Mouse (Mus musculus) stomach, embryonic 14.5 days (tissue): ENCODE results near the gene Tbc1d22a. TPM values are rescaled to one million over a fixed set of nuclear protein-coding genes. Genes with fewer than 3 reads are reported as not detected.

Experiments
- ATAC-seq: fragments of 200-750 bp; cut with Nextera tagmentation; 2 replicates; pipeline ENCODE4 v1.8.0; 2017; ENCODE audit warnings: low read depth, moderate TSS enrichment; ENCODE audit not compliant: insufficient number of reproducible peaks, insufficient read depth, low FRiP score
- H3K27ac ChIP-seq: fragments of 300-500 bp; sonication (generic); 2 replicates; pipeline ENCODE4 v1.5.1; 2014; ENCODE audit warnings: mild to moderate bottlenecking, low read length, moderate library complexity, mixed read lengths
- H3K27me3 ChIP-seq: fragments of 300-500 bp; sonication (generic); 2 replicates; pipeline ENCODE4 v1.6.1; 2014; ENCODE audit warnings: low read length, control low read depth, mixed read lengths; ENCODE audit not compliant: control insufficient read depth, insufficient read depth
- H3K36me3 ChIP-seq: fragments of 300-500 bp; sonication (generic); 2 replicates; pipeline ENCODE4 v1.6.1; 2014; ENCODE audit warnings: mild to moderate bottlenecking, control low read depth, low read length, moderate library complexity, mixed read lengths; ENCODE audit not compliant: control insufficient read depth, insufficient read depth
- H3K4me1 ChIP-seq: fragments of 300-500 bp; sonication (generic); 2 replicates; pipeline ENCODE4 v1.6.1; 2014; ENCODE audit warnings: low read length, control low read depth, mixed read lengths; ENCODE audit not compliant: control insufficient read depth, insufficient read depth
- H3K4me2 ChIP-seq: fragments of 300-500 bp; sonication (generic); replicated peaks from 2 replicates; pipeline ENCODE4 v1.6.1; 2014; ENCODE audit warnings: low read depth, low read length, control low read depth
- H3K4me3 ChIP-seq: fragments of 300-500 bp; sonication (generic); 2 replicates; pipeline ENCODE4 v1.5.1; 2014; ENCODE audit warnings: low read depth, low read length, control low read depth
- H3K9ac ChIP-seq: fragments of 300-500 bp; sonication (generic); replicated peaks from 2 replicates; pipeline ENCODE4 v1.6.1; 2014; ENCODE audit warnings: low read depth, mild to moderate bottlenecking, control low read depth, low read length, moderate library complexity, mixed read lengths
- H3K9me3 ChIP-seq: fragments of 300-500 bp; sonication (generic); 2 replicates; pipeline ENCODE4 v1.6.1; 2016; ENCODE audit warnings: low read depth, low read length, control low read depth; ENCODE audit not compliant: control insufficient read depth
- WGBS: fragments of 180-500 bp; shearing (Covaris S2); extraction: QIAGEN DNeasy Blood & Tissue Kit; methylation state at CpG from one replicate; pipeline ENCODE4 v1.1.7; 2014; 5-methylcytosine and 5-hydroxymethylcytosine counted together
- polyA plus RNA-seq: library from polyadenylated mRNA; unstranded; fragments of >200 nt; fragmentation: Nextera tagmentation; extraction: Ambion mirVana; gene quantifications from 2 replicates; pipeline ENCODE4 v1.2.1, GENCODE M21; 2014

Gene Tbc1d22a
- polyA plus RNA-seq, 1 experiment from 2014 or later, result 9.3 TPM

GRCm38 (mm10) chr15:86169817-86170110, 44.5 kb upstream of the Tbc1d22a start:
- Histone ChIP-seq H3K9ac (no peak overlapping the region), H3K27me3 (no peaks in the 10 kb centered on the region), H3K36me3 (no peaks in the 10 kb centered on the region), H3K4me2 (no peak overlapping the region), H3K4me1 (peaks cover 7% of the 10 kb centered on the region; the same call in 1 of the 2 replicates), H3K4me3 (no peak overlapping the region), H3K9me3 (no peaks in the 10 kb centered on the region), H3K27ac (no peak overlapping the region)
- ATAC-seq, result no peak
- 68% methylated on average over 4 of the region's 4 CpGs for WGBS

GRCm38 (mm10) chr15:86171316-86171715, 42.9 kb upstream of the Tbc1d22a start:
- Histone ChIP-seq H3K9ac (no peak overlapping the region), H3K27ac (no peak overlapping the region), H3K4me2 (no peak overlapping the region), H3K4me1 (peaks cover 7% of the 10 kb centered on the region; the same call in 1 of the 2 replicates), H3K4me3 (no peak overlapping the region), H3K36me3 (no peaks in the 10 kb centered on the region), H3K9me3 (no peaks in the 10 kb centered on the region), H3K27me3 (no peaks in the 10 kb centered on the region)
- 73% methylated on average over 12 of the region's 12 CpGs for WGBS
- no peak for ATAC-seq

- Histone ChIP-seq H3K27ac (no peak overlapping the region), H3K4me1 (peaks cover 7% of the 10 kb centered on the region; the same call in 1 of the 2 replicates), H3K9me3 (no peaks in the 10 kb centered on the region), H3K4me2 (no peak overlapping the region), H3K36me3 (no peaks in the 10 kb centered on the region), H3K4me3 (no peak overlapping the region), H3K9ac (no peak overlapping the region), H3K27me3 (no peaks in the 10 kb centered on the region)
- ATAC-seq, result no peak
- 46% methylated on average over 3 of the region's 3 CpGs for WGBS
Observed at GRCm38 (mm10) chr15:86172124-86172523, 42.1 kb upstream of the Tbc1d22a start.

- Histone ChIP-seq H3K36me3 (no peaks in the 10 kb centered on the region), H3K4me2 (no peak overlapping the region), H3K4me1 (peaks cover 7% of the 10 kb centered on the region; the same call in 1 of the 2 replicates), H3K4me3 (no peak overlapping the region), H3K27me3 (no peaks in the 10 kb centered on the region), H3K9me3 (no peaks in the 10 kb centered on the region), H3K9ac (no peak overlapping the region), H3K27ac (no peak overlapping the region)
- no peak for ATAC-seq
- WGBS, result 78% methylated on average over 6 of the region's 6 CpGs
Observed at GRCm38 (mm10) chr15:86172526-86172925, 41.7 kb upstream of the Tbc1d22a start.

GRCm38 (mm10) chr15:86173136-86173985, 40.9 kb upstream of the Tbc1d22a start:
- ATAC-seq, result no peak

GRCm38 (mm10) chr15:86175253-86176050, 38.8 kb upstream of the Tbc1d22a start:
- Histone ChIP-seq H3K9me3 (no peaks in the 10 kb centered on the region), H3K4me3 (no peak overlapping the region), H3K27ac (no peak overlapping the region), H3K4me2 (no peak overlapping the region), H3K4me1 (peaks cover 8% of the 10 kb centered on the region; the same call in 1 of the 2 replicates), H3K27me3 (no peaks in the 10 kb centered on the region), H3K9ac (no peak overlapping the region), H3K36me3 (no peaks in the 10 kb centered on the region)
- ATAC-seq, result no peak
- 67% methylated on average over 3 of the region's 3 CpGs for WGBS

More at GRCm38 (mm10) chr15:86173136-86173985, 40.9 kb upstream of the Tbc1d22a start:
- 41% methylated on average over 16 of the region's 16 CpGs for WGBS
- H3K4me2 ChIP-seq, result no peak overlapping the region
- no peaks in the 10 kb centered on the region for H3K9me3 ChIP-seq
- peaks cover 7% of the 10 kb centered on the region; the same call in 1 of the 2 replicates for H3K4me1 ChIP-seq
- H3K27ac ChIP-seq, result no peak overlapping the region
- no peak overlapping the region for H3K4me3 ChIP-seq
- no peaks in the 10 kb centered on the region for H3K36me3 ChIP-seq
- no peak overlapping the region for H3K9ac ChIP-seq
- no peaks in the 10 kb centered on the region for H3K27me3 ChIP-seq

- Histone ChIP-seq H3K4me1 (peaks cover 8% of the 10 kb centered on the region; the same call in 1 of the 2 replicates), H3K4me2 (no peak overlapping the region), H3K27me3 (no peaks in the 10 kb centered on the region), H3K27ac (no peak overlapping the region), H3K36me3 (no peaks in the 10 kb centered on the region), H3K9me3 (no peaks in the 10 kb centered on the region), H3K4me3 (no peak overlapping the region), H3K9ac (no peak overlapping the region)
- ATAC-seq, result no peak
- WGBS, result 78% methylated on average over 10 of the region's 10 CpGs
Observed at GRCm38 (mm10) chr15:86176166-86176565, 38.1 kb upstream of the Tbc1d22a start.

- peaks cover 12% of the 10 kb centered on the region; the same call in 1 of the 2 replicates for H3K4me1 ChIP-seq
- H3K9me3 ChIP-seq, result no peaks in the 10 kb centered on the region
- H3K4me3 ChIP-seq, result no peak overlapping the region
- H3K27ac ChIP-seq, result no peak overlapping the region
- ATAC-seq, result no peak
- 72% methylated on average over 21 of the region's 22 CpGs for WGBS
- H3K4me2 ChIP-seq, result no peak overlapping the region
- no peaks in the 10 kb centered on the region for H3K36me3 ChIP-seq
- H3K9ac ChIP-seq, result no peak overlapping the region
- no peaks in the 10 kb centered on the region for H3K27me3 ChIP-seq
Observed at GRCm38 (mm10) chr15:86176771-86177702, 37.2 kb upstream of the Tbc1d22a start.
